Mouse (Mus musculus) ES-Bruce4 (cell line): ENCODE results near the gene Itgav. TPM values are rescaled to one million over a fixed set of nuclear protein-coding genes. Genes with fewer than 3 reads are reported as not detected.
A peak's percentile ranks its signal among the peaks of the same experiment; 100 is the strongest.

Source experiments
- H3K27ac ChIP-seq: 2 replicates; pipeline ENCODE4 v1.5.1; 2012; ENCODE audit warnings: low read length, inconsistent platforms; ENCODE audit not compliant: insufficient read depth
- H3K27me3 ChIP-seq: 2 replicates; pipeline ENCODE4 v1.6.1; 2012; ENCODE audit warnings: mild to moderate bottlenecking, low read length, inconsistent platforms; ENCODE audit not compliant: control insufficient read depth, poor library complexity, insufficient read depth, severe bottlenecking
- H3K36me3 ChIP-seq: 2 replicates; pipeline ENCODE4 v1.6.1; 2012; ENCODE audit warnings: inconsistent platforms, mild to moderate bottlenecking, low read length, moderate library complexity; ENCODE audit not compliant: control insufficient read depth, poor library complexity, insufficient read depth, severe bottlenecking
- H3K4me1 ChIP-seq: one replicate; pipeline ENCODE4 v1.8.1; 2011; ENCODE audit warnings: low read length; ENCODE audit not compliant: control insufficient read depth, insufficient read depth
- H3K4me3 ChIP-seq: 2 replicates; pipeline ENCODE4 v1.5.1; 2011; ENCODE audit warnings: low read depth, mild to moderate bottlenecking, low read length
- H3K9ac ChIP-seq: 2 replicates; pipeline ENCODE4 v1.6.1; 2012; ENCODE audit warnings: low read depth, mild to moderate bottlenecking, inconsistent platforms; ENCODE audit not compliant: poor library complexity, severe bottlenecking
- H3K9me3 ChIP-seq: replicated peaks from 2 replicates; pipeline ENCODE4 v1.6.1; 2012; ENCODE audit warnings: mild to moderate bottlenecking, low read length, inconsistent platforms; ENCODE audit not compliant: control insufficient read depth, poor library complexity, insufficient read depth, severe bottlenecking
- CTCF ChIP-seq: IDR thresholded peaks from one replicate; pipeline ENCODE4 v1.8.1; 2011; ENCODE audit warnings: low read depth, low read length
- EP300 ChIP-seq: IDR thresholded peaks from 2 replicates; pipeline ENCODE4 v1.6.1; 2011; ENCODE audit warnings: low read depth, low read length; ENCODE audit not compliant: insufficient read depth
- POLR2A ChIP-seq: IDR thresholded peaks from one replicate; pipeline ENCODE4 v1.8.1; 2011; ENCODE audit warnings: low read length; ENCODE audit not compliant: insufficient read depth
- polyA plus RNA-seq: library from polyadenylated mRNA; stranded (reverse); fragments of >200 nt; gene quantifications from 2 replicates; pipeline ENCODE4 v1.2.4, GENCODE M21; 2011; ENCODE audit warnings: low read depth; ENCODE audit not compliant: missing spikeins, insufficient read depth, insufficient read length

The Itgav gene
- polyA plus RNA-seq, 1 experiment: 55.6 TPM

- H3K36me3 ChIP-seq: no peaks in the 10 kb centered on the region
These were observed 2.6 kb upstream of the Itgav start for GRCm38 (mm10) chr2:83721635-83722034.

GRCm38 (mm10) chr2:83722936-83723335 is 1.3 kb upstream of the Itgav start:
- Histone ChIP-seq H3K9me3 (no peaks in the 10 kb centered on the region), H3K27me3 (no peaks in the 10 kb centered on the region), H3K27ac (peak overlapping the region; percentile 16), H3K9ac (0 out of 2 replicates have a peak overlapping the region, but pooled peaks have one; percentile 94), H3K36me3 (no peaks in the 10 kb centered on the region), H3K4me3 (no peak overlapping the region), H3K4me1 (peaks cover 2% of the 10 kb centered on the region)
- TF ChIP-seq CTCF: no peak

More at GRCm38 (mm10) chr2:83721635-83722034, 2.6 kb upstream of the Itgav start:
- H3K4me1 ChIP-seq: peaks cover 2% of the 10 kb centered on the region
- no peak overlapping the region for H3K27ac ChIP-seq
- H3K4me3 ChIP-seq: no peak overlapping the region
- TF ChIP-seq CTCF (no peak), POLR2A (no peak), EP300 (no peak)
- H3K9me3 ChIP-seq: no peaks in the 10 kb centered on the region
- no peak overlapping the region for H3K9ac ChIP-seq
- no peaks in the 10 kb centered on the region for H3K27me3 ChIP-seq

- Histone ChIP-seq H3K36me3 (no peaks in the 10 kb centered on the region), H3K27ac (peak overlapping the region; percentile 61; the same call in 1 of the 2 replicates), H3K27me3 (no peaks in the 10 kb centered on the region), H3K4me3 (no peak overlapping the region), H3K4me1 (peaks cover 2% of the 10 kb centered on the region), H3K9me3 (no peaks in the 10 kb centered on the region), H3K9ac (peak overlapping the region; percentile 94)
- TF ChIP-seq EP300 (no peak), CTCF (no peak), POLR2A (no peak)
These were observed 851 bp upstream of the Itgav start for GRCm38 (mm10) chr2:83723346-83723745.

- TF ChIP-seq CTCF (no peak), EP300 (no peak), POLR2A (no peak)
- Histone ChIP-seq H3K4me3 (peak overlapping the region; percentile 96), H3K27ac (no peak overlapping the region), H3K27me3 (no peaks in the 10 kb centered on the region), H3K4me1 (peaks cover 2% of the 10 kb centered on the region), H3K9me3 (no peaks in the 10 kb centered on the region), H3K9ac (peak overlapping the region; percentile 94), H3K36me3 (no peaks in the 10 kb centered on the region)
These were observed 882 bp downstream of the Itgav start for GRCm38 (mm10) chr2:83724827-83725730.

GRCm38 (mm10) chr2:83725796-83726195 is 1.6 kb downstream of the Itgav start:
- Histone ChIP-seq H3K4me1 (peaks cover 2% of the 10 kb centered on the region), H3K27ac (no peak overlapping the region), H3K9me3 (no peaks in the 10 kb centered on the region), H3K4me3 (no peak overlapping the region), H3K36me3 (no peaks in the 10 kb centered on the region), H3K27me3 (no peaks in the 10 kb centered on the region), H3K9ac (peak overlapping the region; percentile 94; the same call in 1 of the 2 replicates)
- TF ChIP-seq CTCF (no peak), EP300 (no peak), POLR2A (no peak)

GRCm38 (mm10) chr2:83728238-83728682 is 4.1 kb downstream of the Itgav start:
- TF ChIP-seq CTCF (no peak), POLR2A (no peak), EP300 (no peak)
- peaks cover 2% of the 10 kb centered on the region for H3K4me1 ChIP-seq

More at GRCm38 (mm10) chr2:83728238-83728682, 4.1 kb downstream of the Itgav start:
- Histone ChIP-seq H3K27me3 (no peaks in the 10 kb centered on the region), H3K36me3 (no peaks in the 10 kb centered on the region), H3K4me3 (no peak overlapping the region), H3K9me3 (no peaks in the 10 kb centered on the region), H3K9ac (no peak overlapping the region), H3K27ac (no peak overlapping the region)
